Mouse (Mus musculus): Measurements from ENCODE around the gene Zfp263. TPM values are rescaled to one million over a fixed set of nuclear protein-coding genes. Genes with fewer than 3 reads are reported as not detected.

Gene Zfp263
- polyA plus RNA-seq, 1 experiment from 2014 or later, result 19.1 TPM

DNA sequence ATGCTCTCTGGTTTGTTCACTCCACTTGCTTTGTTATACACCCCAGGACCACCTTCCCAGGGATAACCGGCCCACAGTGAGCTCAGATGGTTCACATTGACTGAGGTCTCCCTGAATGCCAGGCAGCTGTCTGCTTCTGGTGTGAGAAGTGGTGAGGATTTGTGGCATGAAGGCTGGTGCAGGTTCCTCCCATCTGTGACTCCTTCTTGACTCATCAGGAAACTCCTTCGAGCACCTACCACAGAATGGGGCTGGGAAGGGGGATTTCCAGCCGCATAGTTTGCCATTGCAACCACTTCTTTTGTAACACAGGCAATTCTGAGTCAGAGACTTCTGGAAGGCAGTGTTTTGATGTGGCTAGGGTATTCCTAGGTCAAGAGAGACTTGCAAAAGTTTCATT lies 20.7 kb upstream of the Zfp263 start:
- TF ChIP-seq EP300 (optimal IDR thresholded peaks at IDR 0.05) (no peak), CTCF (IDR thresholded peaks at IDR 0.05; ENCODE audit: low read depth) (no peak)
- Histone ChIP-seq H3K27me3 (ENCODE audit: control insufficient read depth, insufficient read depth, low read length) (no peaks in the 10 kb centered on the region), H3K4me3 (ENCODE audit: low read depth, low read length) (no peak overlapping the region), H3K27ac (replicated peaks) (no peak overlapping the region), H3K4me2 (replicated peaks; ENCODE audit: low read depth) (no peak overlapping the region), H3K9me3 (ENCODE audit: control insufficient read depth, low read length) (no peaks in the 10 kb centered on the region), H3K36me3 (ENCODE audit: control insufficient read depth, insufficient read depth, low read length) (no peaks in the 10 kb centered on the region), H3K9ac (ENCODE audit: low read length) (no peak overlapping the region), H3K4me1 (replicated peaks; ENCODE audit: control insufficient read depth, insufficient read depth) (no peaks in the 10 kb centered on the region)
- ATAC-seq (ENCODE audit: low FRiP score, low TSS enrichment) (no peak), DNase-seq (ENCODE audit: low spot score) (no peak)
- 70% methylated on average over 3 of the region's 3 CpGs for WGBS

DNA sequence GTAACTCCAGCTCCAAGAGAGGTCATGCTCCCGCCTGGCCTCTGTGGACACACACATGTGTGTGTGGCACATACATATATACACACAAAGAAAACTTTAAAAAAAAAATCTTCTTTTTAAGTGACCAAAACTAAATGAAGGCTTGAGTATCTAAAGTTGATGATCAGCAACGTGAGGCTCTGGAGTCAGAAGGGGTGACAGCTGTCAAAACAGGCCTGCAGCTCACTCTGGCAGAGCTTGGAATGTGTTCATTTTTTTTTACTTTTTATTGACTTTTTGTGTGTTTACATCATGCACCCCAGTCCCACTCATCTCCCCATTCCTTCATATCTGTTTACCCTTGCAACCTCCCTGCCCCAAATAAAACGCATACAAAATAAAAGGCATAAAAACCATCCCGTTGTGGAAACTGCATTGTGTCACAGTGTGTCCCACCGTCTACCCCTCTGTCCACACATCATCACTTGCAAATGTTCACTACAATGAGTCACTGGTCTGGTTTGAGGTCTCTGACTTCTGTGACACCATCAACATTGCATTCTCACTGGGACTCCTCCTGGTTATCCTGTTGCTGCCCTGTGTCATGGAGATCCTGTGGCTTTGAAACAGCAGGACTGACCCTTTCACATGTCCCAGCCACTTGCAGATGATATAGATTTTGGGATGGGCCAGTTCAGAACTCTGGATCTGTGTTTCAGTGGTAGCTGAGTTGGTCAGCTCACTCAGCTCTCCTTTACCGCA lies 15.7 kb upstream of the Zfp263 start:
- Histone ChIP-seq H3K4me3 (ENCODE audit: low read depth, low read length) (no peak overlapping the region), H3K9me3 (ENCODE audit: control insufficient read depth, low read length) (no peaks in the 10 kb centered on the region), H3K4me1 (replicated peaks; ENCODE audit: control insufficient read depth, insufficient read depth) (no peaks in the 10 kb centered on the region), H3K27me3 (ENCODE audit: control insufficient read depth, insufficient read depth, low read length) (no peaks in the 10 kb centered on the region), H3K9ac (ENCODE audit: low read length) (no peak overlapping the region), H3K4me2 (replicated peaks; ENCODE audit: low read depth) (no peak overlapping the region), H3K27ac (replicated peaks) (no peak overlapping the region), H3K36me3 (ENCODE audit: control insufficient read depth, insufficient read depth, low read length) (no peaks in the 10 kb centered on the region)
- no peak for ATAC-seq (ENCODE audit: low FRiP score, low TSS enrichment)
- 78% methylated on average over 6 of the region's 6 CpGs for WGBS
- no peak for DNase-seq (ENCODE audit: low spot score)
- TF ChIP-seq CTCF (IDR thresholded peaks at IDR 0.05; ENCODE audit: low read depth), result no peak
- TF ChIP-seq EP300 (optimal IDR thresholded peaks at IDR 0.05), result no peak

DNA sequence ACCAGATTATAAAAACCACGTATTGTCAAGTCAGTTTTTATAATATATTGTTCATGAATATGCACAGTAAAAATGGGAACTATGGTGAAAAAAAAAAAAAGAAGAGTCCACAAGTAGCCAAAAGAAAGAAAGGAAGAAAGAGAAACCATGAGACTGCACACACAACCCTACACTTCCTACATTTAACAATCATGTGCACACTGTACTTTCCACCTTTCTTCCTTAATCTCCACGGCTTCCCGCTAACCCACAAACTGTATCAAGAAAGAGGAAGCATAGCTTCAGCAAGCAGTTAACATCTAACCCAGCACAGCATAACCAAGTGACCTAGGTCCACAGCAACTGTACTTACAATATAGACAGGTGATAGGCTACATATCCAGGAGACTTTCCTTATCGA lies 11.3 kb upstream of the Zfp263 start:
- no peak for ATAC-seq (ENCODE audit: low FRiP score, low TSS enrichment)
- no peaks in the 10 kb centered on the region for H3K4me1 ChIP-seq (replicated peaks; ENCODE audit: control insufficient read depth, insufficient read depth)
- H3K27ac ChIP-seq (replicated peaks), result no peak overlapping the region
- H3K9ac ChIP-seq (ENCODE audit: low read length), result no peak overlapping the region
- DNase-seq (ENCODE audit: low spot score), result no peak
- no peaks in the 10 kb centered on the region for H3K36me3 ChIP-seq (ENCODE audit: control insufficient read depth, insufficient read depth, low read length)
- WGBS, result 81% methylated on average over 4 of the region's 4 CpGs
- no peaks in the 10 kb centered on the region for H3K27me3 ChIP-seq (ENCODE audit: control insufficient read depth, insufficient read depth, low read length)
- H3K4me2 ChIP-seq (replicated peaks; ENCODE audit: low read depth), result no peak overlapping the region
- no peak for TF ChIP-seq CTCF (IDR thresholded peaks at IDR 0.05; ENCODE audit: low read depth)
- TF ChIP-seq EP300 (optimal IDR thresholded peaks at IDR 0.05), result no peak
- H3K9me3 ChIP-seq (ENCODE audit: control insufficient read depth, low read length), result no peaks in the 10 kb centered on the region
- no peak overlapping the region for H3K4me3 ChIP-seq (ENCODE audit: low read depth, low read length)

DNA sequence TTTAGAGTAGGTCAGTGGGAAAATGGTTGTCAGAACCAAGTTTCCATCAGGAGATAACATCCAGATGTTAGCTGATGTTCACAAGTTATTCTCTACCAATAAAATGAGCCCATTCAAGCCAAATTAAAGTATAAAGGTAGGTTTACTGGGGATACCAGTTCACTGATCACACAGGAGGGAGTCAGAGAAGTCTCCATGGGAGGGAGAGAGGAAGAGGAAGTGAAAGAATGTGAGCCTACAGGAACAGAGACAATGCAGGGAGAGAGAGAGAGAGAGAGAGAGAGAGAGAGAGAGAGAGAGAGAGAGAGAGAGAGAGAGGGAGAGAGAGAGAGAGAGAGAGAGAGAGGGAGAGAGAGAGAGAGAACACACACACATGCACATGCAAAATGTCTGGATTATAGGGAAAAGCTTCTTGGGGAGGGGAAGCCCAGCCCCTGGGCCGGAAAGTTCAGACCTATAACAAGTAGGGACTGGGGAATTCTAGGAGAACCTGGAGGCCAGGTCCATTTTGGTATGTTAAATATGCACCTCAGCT lies 10.6 kb upstream of the Zfp263 start:
- TF ChIP-seq CTCF (IDR thresholded peaks at IDR 0.05; ENCODE audit: low read depth), result no peak
- TF ChIP-seq EP300 (optimal IDR thresholded peaks at IDR 0.05), result no peak

GRCm38 (mm10) chr16:3742466-3742865 lies 1.4 kb upstream of the Zfp263 start:
- Histone ChIP-seq H3K4me2 (replicated peaks; ENCODE audit: low read depth) (no peak overlapping the region; the same call in 1 of the 2 replicates), H3K4me1 (replicated peaks; ENCODE audit: control insufficient read depth, insufficient read depth) (peaks cover 8% of the 10 kb centered on the region), H3K27me3 (ENCODE audit: control insufficient read depth, insufficient read depth, low read length) (no peaks in the 10 kb centered on the region), H3K27ac (replicated peaks) (no peak overlapping the region), H3K4me3 (ENCODE audit: low read depth, low read length) (no peak overlapping the region), H3K9ac (ENCODE audit: low read length) (no peak overlapping the region), H3K36me3 (ENCODE audit: control insufficient read depth, insufficient read depth, low read length) (peaks cover 7% of the 10 kb centered on the region; the same call in 1 of the 2 replicates), H3K9me3 (ENCODE audit: control insufficient read depth, low read length) (no peaks in the 10 kb centered on the region)
- 98% methylated on average over 6 of the region's 6 CpGs for WGBS
- ATAC-seq (ENCODE audit: low FRiP score, low TSS enrichment), result no peak
- TF ChIP-seq CTCF (IDR thresholded peaks at IDR 0.05; ENCODE audit: low read depth) (no peak), EP300 (optimal IDR thresholded peaks at IDR 0.05) (no peak)
- no peak for DNase-seq (ENCODE audit: low spot score)

More for the DNA sequence above, 10.6 kb upstream of the Zfp263 start:
- 65% methylated on average over 1 of the region's 1 CpGs for WGBS
- ATAC-seq (ENCODE audit: low FRiP score, low TSS enrichment) (no peak), DNase-seq (ENCODE audit: low spot score) (no peak)
- Histone ChIP-seq H3K9ac (ENCODE audit: low read length) (no peak overlapping the region), H3K27ac (replicated peaks) (no peak overlapping the region), H3K4me2 (replicated peaks; ENCODE audit: low read depth) (no peak overlapping the region), H3K4me1 (replicated peaks; ENCODE audit: control insufficient read depth, insufficient read depth) (no peaks in the 10 kb centered on the region), H3K27me3 (ENCODE audit: control insufficient read depth, insufficient read depth, low read length) (no peaks in the 10 kb centered on the region), H3K36me3 (ENCODE audit: control insufficient read depth, insufficient read depth, low read length) (no peaks in the 10 kb centered on the region), H3K4me3 (ENCODE audit: low read depth, low read length) (no peak overlapping the region), H3K9me3 (ENCODE audit: control insufficient read depth, low read length) (no peaks in the 10 kb centered on the region)

DNA sequence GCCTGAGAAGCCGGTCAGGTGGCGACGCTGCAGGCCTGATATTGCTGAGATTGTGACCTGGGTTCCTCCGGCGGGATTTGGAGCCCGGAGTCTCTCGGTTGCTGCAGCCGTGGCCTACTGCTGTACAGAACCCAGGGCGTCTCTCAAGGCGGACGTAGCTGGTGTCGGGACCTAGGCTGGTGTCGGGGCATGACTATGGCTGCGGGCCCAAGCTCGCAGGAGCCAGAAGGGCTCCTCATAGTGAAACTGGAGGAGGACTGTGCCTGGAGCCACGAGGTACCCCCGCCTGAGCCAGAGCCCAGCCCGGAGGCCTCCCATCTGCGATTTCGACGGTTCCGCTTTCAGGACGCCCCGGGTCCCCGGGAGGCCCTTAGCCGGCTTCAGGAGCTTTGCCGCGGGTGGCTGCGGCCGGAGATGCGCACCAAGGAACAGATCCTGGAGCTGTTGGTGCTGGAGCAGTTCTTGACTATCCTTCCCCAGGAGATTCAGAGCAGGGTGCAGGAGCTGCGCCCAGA lies 350 bp downstream of the Zfp263 start:
- peaks cover 22% of the 10 kb centered on the region for H3K36me3 ChIP-seq (ENCODE audit: control insufficient read depth, insufficient read depth, low read length)
- under 1% methylated on average over 32 of the region's 32 CpGs for WGBS
- peak overlapping the region; percentile 84 for H3K4me3 ChIP-seq (ENCODE audit: low read depth, low read length)

More for the DNA sequence above, 350 bp downstream of the Zfp263 start:
- Histone ChIP-seq H3K27me3 (ENCODE audit: control insufficient read depth, insufficient read depth, low read length) (no peaks in the 10 kb centered on the region), H3K27ac (replicated peaks) (peak overlapping the region; percentile 90), H3K4me1 (replicated peaks; ENCODE audit: control insufficient read depth, insufficient read depth) (peaks cover 8% of the 10 kb centered on the region), H3K9me3 (ENCODE audit: control insufficient read depth, low read length) (0 out of 2 replicates have a peak, but pooled peaks cover 3% of the 10 kb centered on the region), H3K4me2 (replicated peaks; ENCODE audit: low read depth) (peak overlapping the region; percentile 93), H3K9ac (ENCODE audit: low read length) (peak overlapping the region; percentile 85)
- ATAC-seq (ENCODE audit: low FRiP score, low TSS enrichment), result no peak
- TF ChIP-seq CTCF (IDR thresholded peaks at IDR 0.05; ENCODE audit: low read depth) (peak; percentile 40; the same call in 1 of the 2 replicates), EP300 (optimal IDR thresholded peaks at IDR 0.05) (no peak)
- no peak for DNase-seq (ENCODE audit: low spot score)

Measured in stomach, postnatal 0 days (tissue).